Mouse (Mus musculus) left cerebral cortex, postnatal 4 days (tissue): Measurements from ENCODE around the gene Jph2. TPM values are rescaled to one million over a fixed set of nuclear protein-coding genes. Genes with fewer than 3 reads are reported as not detected.

Experiments used
- DNase-seq: peaks from one replicate; pipeline ENCODE4 v3.0.0-alpha.2; 2022
- intact Hi-C: fragments of 180-260 bp; cut with DNase I; formaldehyde crosslinking; loops from one replicate; pipeline ENCODE4 v1.15.1; 2025
- total RNA-seq, 2 experiments: library from RNA; stranded (reverse); gene quantifications; 2 replicates each; pipeline ENCODE4 v1.2.3; 2021

The Jph2 gene
- total RNA-seq, 2 experiments from 2014 or later: 0.54 to 0.74 TPM

- DNase-seq: no peak
- intact Hi-C loops: no loop called here
These were observed 32.8 kb downstream of the Jph2 start for GRCm38 (mm10) chr2:163364785-163365541.

GRCm38 (mm10) chr2:163362940-163363921 is 34.6 kb downstream of the Jph2 start:
- no peak for DNase-seq
- intact Hi-C loops: no loop called here

- DNase-seq: no peak
- intact Hi-C loops: no loop called here
These were observed 36.8 kb downstream of the Jph2 start for GRCm38 (mm10) chr2:163360858-163361623.

GRCm38 (mm10) chr2:163359253-163359652 is 38.5 kb downstream of the Jph2 start:
- DNase-seq: no peak
- intact Hi-C loops: no loop called here

- no peak for DNase-seq
- intact Hi-C loops: no loop called here
These were observed 39.1 kb downstream of the Jph2 start for GRCm38 (mm10) chr2:163358662-163359061.

- intact Hi-C loops: no loop called here
These were observed 41.5 kb downstream of the Jph2 start for GRCm38 (mm10) chr2:163356113-163356840.

GRCm38 (mm10) chr2:163355666-163356065 is 42.1 kb downstream of the Jph2 start:
- intact Hi-C loops: no loop called here
- no peak for DNase-seq

More at GRCm38 (mm10) chr2:163356113-163356840, 41.5 kb downstream of the Jph2 start:
- no peak for DNase-seq

- no peak for DNase-seq
- intact Hi-C loops: no loop called here
These were observed 44.1 kb downstream of the Jph2 start for GRCm38 (mm10) chr2:163353731-163354130.

- DNase-seq: no peak
- intact Hi-C loops: no loop called here
These were observed 47.4 kb downstream of the Jph2 start for GRCm38 (mm10) chr2:163350443-163350842.

- intact Hi-C loops: no loop called here
These were observed 48.4 kb downstream of the Jph2 start for GRCm38 (mm10) chr2:163349411-163349810.

GRCm38 (mm10) chr2:163348677-163349076 is 49.1 kb downstream of the Jph2 start:
- intact Hi-C loops: no loop called here

More at GRCm38 (mm10) chr2:163349411-163349810, 48.4 kb downstream of the Jph2 start:
- DNase-seq: no peak

GRCm38 (mm10) chr2:163347517-163348184 is 50.1 kb downstream of the Jph2 start:
- intact Hi-C loops: no loop called here
- DNase-seq: no peak

More at GRCm38 (mm10) chr2:163348677-163349076, 49.1 kb downstream of the Jph2 start:
- DNase-seq: no peak

GRCm38 (mm10) chr2:163346497-163346896 is 51.3 kb downstream of the Jph2 start:
- intact Hi-C loops: no loop called here
- no peak for DNase-seq

- no peak for DNase-seq
- intact Hi-C loops: no loop called here
These were observed 52.7 kb downstream of the Jph2 start for GRCm38 (mm10) chr2:163344976-163345660.

- intact Hi-C loops: no loop called here
- DNase-seq: peak; percentile 45
These were observed 54.1 kb downstream of the Jph2 start for GRCm38 (mm10) chr2:163343671-163344070.

- peak; percentile 74 for DNase-seq
- intact Hi-C loops: loop anchor here (1.0 kb wide), 1 partner anchor 61 kb away; no protein-coding TSS in a partner anchor
These were observed 57.5 kb downstream of the Jph2 start for GRCm38 (mm10) chr2:163340263-163340662.

- intact Hi-C loops: loop anchor here (10.0 kb wide), 1 partner anchor 408 kb away; no protein-coding TSS in a partner anchor
- no peak for DNase-seq
These were observed 65.3 kb downstream of the Jph2 start for GRCm38 (mm10) chr2:163332368-163333055.

GRCm38 (mm10) chr2:163331423-163331822 is 66.4 kb downstream of the Jph2 start:
- DNase-seq: no peak
- intact Hi-C loops: loop anchor here (10.0 kb wide), 1 partner anchor 407 kb away; no protein-coding TSS in a partner anchor
